Mouse (Mus musculus): Measurements from ENCODE around the gene Plin5. TPM values are rescaled to one million over a fixed set of nuclear protein-coding genes. Genes with fewer than 3 reads are reported as not detected.

Gene Plin5
- polyA plus RNA-seq, 1 experiment from 2014 or later = 0.27 TPM

DNA sequence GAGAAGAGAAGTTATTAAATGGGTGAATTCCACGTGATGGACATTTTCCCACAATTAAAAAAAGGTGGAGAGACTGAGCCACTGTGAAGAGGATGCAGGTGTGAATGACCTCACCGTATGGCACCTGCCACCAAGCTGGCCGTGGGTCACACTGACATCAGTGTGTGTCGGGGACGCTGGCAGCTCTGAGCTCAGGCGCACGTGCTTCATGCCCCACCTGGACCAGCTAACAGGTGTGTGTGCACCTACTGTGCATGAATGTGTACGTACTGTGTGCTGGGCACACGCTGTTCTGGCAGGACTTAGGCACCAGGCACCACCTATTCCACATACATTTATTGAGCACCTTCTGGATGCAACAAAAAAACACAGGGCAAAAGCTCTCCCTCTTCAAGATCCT is 27.1 kb upstream of the Plin5 start:
- ATAC-seq = no peak
- H3K9ac ChIP-seq = no peak overlapping the region
- peaks cover 87% of the 10 kb centered on the region for H3K27me3 ChIP-seq
- H3K27ac ChIP-seq = no peak overlapping the region
- WGBS = 72% methylated on average over 9 of the region's 9 CpGs
- no peaks in the 10 kb centered on the region for H3K9me3 ChIP-seq (replicated peaks)
- H3K36me3 ChIP-seq (ENCODE audit: poor library complexity, severe bottlenecking) = no peaks in the 10 kb centered on the region
- no peak overlapping the region for H3K4me2 ChIP-seq
- peaks cover 38% of the 10 kb centered on the region for H3K4me1 ChIP-seq
- H3K4me3 ChIP-seq = no peak overlapping the region

- H3K9me3 ChIP-seq (replicated peaks) = no peaks in the 10 kb centered on the region
- peak overlapping the region; percentile 66 for H3K4me2 ChIP-seq
- H3K36me3 ChIP-seq (ENCODE audit: poor library complexity, severe bottlenecking) = no peaks in the 10 kb centered on the region
- peaks cover 48% of the 10 kb centered on the region for H3K4me1 ChIP-seq
- peak overlapping the region; percentile 56 for H3K9ac ChIP-seq
- H3K4me3 ChIP-seq = peak overlapping the region; percentile 41
- ATAC-seq = peak; percentile 60
- under 1% methylated on average over 39 of the region's 47 CpGs for WGBS
- H3K27ac ChIP-seq = no peak overlapping the region
- peaks cover 85% of the 10 kb centered on the region for H3K27me3 ChIP-seq
Measured at GRCm38 (mm10) chr17:56141702-56142605, 24.6 kb upstream of the Plin5 start.

DNA sequence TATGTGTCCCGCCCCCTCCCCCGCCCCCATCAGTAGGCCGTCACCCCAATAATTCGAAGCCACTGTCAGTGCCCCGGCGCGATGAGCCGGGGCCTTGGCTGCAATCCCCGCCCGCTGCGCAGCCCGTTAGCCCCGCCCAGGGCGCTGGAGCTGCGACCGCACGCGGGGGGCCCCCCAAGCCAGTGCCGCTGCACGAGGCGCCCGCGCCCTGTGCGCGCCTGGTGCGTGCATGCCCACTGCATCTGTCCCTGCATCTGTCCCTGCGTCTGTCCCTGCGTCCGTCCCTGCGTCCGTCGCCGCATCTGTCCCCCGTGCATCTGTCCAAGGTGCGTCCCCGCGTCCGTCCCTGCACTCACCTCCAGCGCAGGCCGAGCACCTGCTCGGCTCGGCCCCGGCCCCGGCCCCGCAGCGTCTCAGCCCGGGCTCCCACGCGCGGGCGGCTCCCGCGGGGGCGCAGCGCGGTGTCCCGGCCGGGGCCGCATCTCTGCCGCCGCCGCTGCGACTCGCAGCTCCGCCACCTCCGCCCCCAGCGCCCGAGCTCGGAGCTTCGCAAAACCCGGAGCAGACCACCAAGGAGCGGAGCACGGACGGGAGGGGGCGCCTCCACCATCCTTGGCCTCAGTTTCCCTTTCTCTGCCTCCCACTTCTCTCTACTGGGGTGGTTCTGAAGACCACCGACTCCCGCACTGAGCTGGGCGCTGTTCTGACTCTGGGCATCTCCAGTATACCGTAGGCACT is 22.6 kb upstream of the Plin5 start, which contains the start of gene Sema6b:
Sema6b (minus strand) TSS at position 486 of the 738 bp plus-strand sequence.
- H3K4me3 ChIP-seq = peak within 1 kb of the TSS; percentile 79
- peak within 1 kb of the TSS; percentile 48; the same call in 1 of the 2 replicates for H3K27ac ChIP-seq
- peak within 1 kb of the TSS; percentile 94 for H3K4me2 ChIP-seq
- H3K36me3 ChIP-seq (ENCODE audit: poor library complexity, severe bottlenecking) = no peaks in the 10 kb centered on the region
- peak within 1 kb of the TSS; percentile 84 for H3K9ac ChIP-seq
- no peaks in the 10 kb centered on the region for H3K9me3 ChIP-seq (replicated peaks)
- peaks cover 43% of the 10 kb centered on the region for H3K4me1 ChIP-seq
- peaks cover 82% of the 10 kb centered on the region for H3K27me3 ChIP-seq
- WGBS = 1% methylated on average over 69 of the region's 79 CpGs
- peak; percentile 48 for ATAC-seq

- Histone ChIP-seq H3K9me3 (replicated peaks) (no peaks in the 10 kb centered on the region), H3K27me3 (peaks cover 77% of the 10 kb centered on the region), H3K4me2 (peak overlapping the region; percentile 94), H3K4me1 (peaks cover 49% of the 10 kb centered on the region), H3K4me3 (peak overlapping the region; percentile 79), H3K27ac (no peak overlapping the region; the same call in 1 of the 2 replicates), H3K36me3 (ENCODE audit: poor library complexity, severe bottlenecking) (no peaks in the 10 kb centered on the region), H3K9ac (peak overlapping the region; percentile 84)
- ATAC-seq = peak; percentile 34
- 7% methylated on average over 18 of the region's 21 CpGs for WGBS
Measured at GRCm38 (mm10) chr17:56139355-56139754, 22.0 kb upstream of the Plin5 start.

- peak overlapping the region; percentile 94 for H3K4me2 ChIP-seq
- peak overlapping the region; percentile 79 for H3K4me3 ChIP-seq
- 0 out of 2 replicates have a peak overlapping the region, but pooled peaks have one; percentile 27 for H3K9ac ChIP-seq
- no peaks in the 10 kb centered on the region for H3K9me3 ChIP-seq (replicated peaks)
- no peaks in the 10 kb centered on the region for H3K36me3 ChIP-seq (ENCODE audit: poor library complexity, severe bottlenecking)
- WGBS = 10% methylated on average over 25 of the region's 25 CpGs
- H3K27me3 ChIP-seq = peaks cover 70% of the 10 kb centered on the region
- peaks cover 55% of the 10 kb centered on the region for H3K4me1 ChIP-seq
- ATAC-seq = no peak
- no peak overlapping the region for H3K27ac ChIP-seq
Measured at GRCm38 (mm10) chr17:56137839-56138613, 20.6 kb upstream of the Plin5 start.

DNA sequence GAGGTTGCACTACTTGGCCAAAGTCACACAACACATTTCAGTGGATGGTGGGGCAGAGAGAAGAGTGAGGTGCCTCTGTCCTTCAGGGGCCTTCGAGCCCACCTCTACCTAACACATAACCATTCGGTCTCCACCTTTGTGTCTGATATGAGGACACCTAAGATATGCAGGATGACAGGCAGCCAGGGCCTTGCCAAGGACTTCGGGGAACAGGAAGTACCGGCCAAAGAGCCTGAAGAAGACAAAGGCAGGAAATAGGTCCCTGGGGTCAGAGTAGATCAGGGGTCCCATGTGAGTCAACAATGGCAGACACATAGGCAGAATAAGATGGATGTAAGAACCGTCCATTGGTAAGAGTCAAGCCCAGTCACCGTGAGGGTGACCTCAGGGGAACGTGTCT is 19.2 kb upstream of the Plin5 start:
- Histone ChIP-seq H3K4me2 (no peak overlapping the region), H3K9me3 (replicated peaks) (no peaks in the 10 kb centered on the region), H3K36me3 (ENCODE audit: poor library complexity, severe bottlenecking) (no peaks in the 10 kb centered on the region), H3K27me3 (peaks cover 59% of the 10 kb centered on the region), H3K9ac (no peak overlapping the region), H3K4me3 (no peak overlapping the region), H3K4me1 (peaks cover 43% of the 10 kb centered on the region), H3K27ac (no peak overlapping the region)
- WGBS = 87% methylated on average over 7 of the region's 7 CpGs
- ATAC-seq = no peak

DNA sequence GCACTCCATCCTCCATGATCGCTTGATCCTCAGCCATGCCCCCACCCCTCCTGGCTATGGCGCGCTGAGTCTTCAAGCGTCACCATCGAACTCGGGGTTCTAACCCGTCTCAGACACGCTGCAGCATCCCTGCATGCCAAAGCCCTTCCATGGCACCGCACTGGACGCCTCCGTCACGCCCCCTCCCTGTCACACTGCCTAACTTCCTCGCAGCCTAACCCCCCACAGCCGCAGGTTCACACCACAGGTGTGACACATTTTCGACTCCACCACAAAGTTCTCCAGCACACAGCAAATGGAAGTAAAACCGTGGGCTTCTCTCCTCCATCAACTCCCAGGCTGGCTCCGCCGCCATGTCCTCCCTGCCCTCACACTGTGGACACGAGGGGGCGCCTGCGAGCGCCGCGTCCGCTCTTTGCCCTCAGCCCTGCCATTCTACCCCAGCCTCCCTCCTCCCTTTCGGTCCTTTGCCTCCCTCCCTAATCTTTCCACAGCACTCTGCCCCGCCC is 17.1 kb upstream of the Plin5 start:
- Histone ChIP-seq H3K4me3 (peak overlapping the region; percentile 18; the same call in 1 of the 2 replicates), H3K27ac (no peak overlapping the region), H3K36me3 (ENCODE audit: poor library complexity, severe bottlenecking) (peaks cover 17% of the 10 kb centered on the region), H3K4me2 (peak overlapping the region; percentile 49), H3K27me3 (peaks cover 40% of the 10 kb centered on the region), H3K9ac (peak overlapping the region; percentile 7; the same call in 1 of the 2 replicates), H3K4me1 (peaks cover 31% of the 10 kb centered on the region), H3K9me3 (replicated peaks) (no peaks in the 10 kb centered on the region)
- WGBS = 2% methylated on average over 27 of the region's 27 CpGs
- ATAC-seq = peak; percentile 9; the same call in 1 of the 2 replicates

DNA sequence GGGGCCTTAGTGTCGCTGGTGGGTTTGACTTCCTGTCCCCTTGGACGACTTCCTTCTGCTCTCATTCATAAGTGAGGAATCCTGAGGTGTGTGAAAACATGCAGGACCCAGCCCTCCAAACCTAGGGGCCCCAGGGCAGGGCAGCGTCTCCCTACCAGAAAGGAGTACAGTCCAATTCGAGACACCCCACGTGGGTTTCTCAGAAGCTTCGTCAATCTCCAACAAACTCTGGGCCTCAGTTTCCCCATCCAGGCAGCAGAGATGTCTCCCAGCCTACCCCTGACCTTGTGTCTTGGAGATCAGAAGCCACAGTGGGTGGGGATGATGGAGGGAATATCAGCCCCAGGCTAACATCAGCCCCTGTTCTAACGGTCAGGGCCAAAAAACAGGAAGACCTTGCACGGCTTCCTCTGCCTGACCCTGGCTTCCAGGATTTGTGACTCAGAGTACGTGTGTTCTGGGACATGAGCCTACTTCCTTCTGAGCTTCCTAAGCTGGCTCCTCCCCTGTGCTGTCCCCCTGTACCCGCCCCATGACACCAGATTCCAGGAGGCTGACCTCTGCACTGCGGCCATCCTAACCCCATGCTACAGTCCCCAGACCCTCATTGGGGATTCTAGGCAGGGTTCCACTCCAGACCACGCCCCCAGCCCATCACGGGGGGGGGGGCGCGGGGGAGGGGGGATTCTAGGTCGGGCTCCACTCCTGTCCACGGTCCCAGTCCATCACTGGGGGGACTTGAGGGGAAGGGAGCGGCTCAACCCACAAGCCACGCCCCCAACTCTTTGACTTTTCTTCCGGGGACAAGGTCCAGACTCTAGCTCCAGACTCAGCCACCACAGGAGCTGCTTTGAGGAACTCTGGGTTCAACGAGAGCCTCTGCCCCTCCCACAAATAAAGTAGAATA is 16.3 kb upstream of the Plin5 start:
- Histone ChIP-seq H3K4me1 (peaks cover 24% of the 10 kb centered on the region), H3K27me3 (peaks cover 32% of the 10 kb centered on the region), H3K36me3 (ENCODE audit: poor library complexity, severe bottlenecking) (peaks cover 17% of the 10 kb centered on the region), H3K9me3 (replicated peaks) (no peaks in the 10 kb centered on the region), H3K27ac (no peak overlapping the region), H3K4me3 (peak overlapping the region; percentile 18; the same call in 1 of the 2 replicates), H3K9ac (peak overlapping the region; percentile 7; the same call in 1 of the 2 replicates), H3K4me2 (peak overlapping the region; percentile 49)
- 21% methylated on average over 21 of the region's 21 CpGs for WGBS
- ATAC-seq = 0 out of 2 replicates have a peak, but pooled peaks have one; percentile 7

GRCm38 (mm10) chr17:56132661-56133060 is 15.3 kb upstream of the Plin5 start:
- H3K9me3 ChIP-seq (replicated peaks) = no peaks in the 10 kb centered on the region
- no peak overlapping the region for H3K9ac ChIP-seq
- H3K36me3 ChIP-seq (ENCODE audit: poor library complexity, severe bottlenecking) = peaks cover 26% of the 10 kb centered on the region
- no peak for ATAC-seq
- H3K4me3 ChIP-seq = no peak overlapping the region
- peaks cover 14% of the 10 kb centered on the region for H3K4me1 ChIP-seq
- WGBS = 7% methylated on average over 14 of the region's 14 CpGs
- H3K27ac ChIP-seq = no peak overlapping the region
- H3K27me3 ChIP-seq = peaks cover 23% of the 10 kb centered on the region; the same call in 1 of the 2 replicates
- no peak overlapping the region for H3K4me2 ChIP-seq

- Histone ChIP-seq H3K36me3 (ENCODE audit: poor library complexity, severe bottlenecking) (peaks cover 34% of the 10 kb centered on the region), H3K4me3 (no peak overlapping the region), H3K27ac (no peak overlapping the region), H3K9ac (no peak overlapping the region), H3K27me3 (peaks cover 15% of the 10 kb centered on the region), H3K4me2 (no peak overlapping the region), H3K9me3 (replicated peaks) (no peaks in the 10 kb centered on the region), H3K4me1 (peaks cover 12% of the 10 kb centered on the region)
- WGBS = 39% methylated on average over 7 of the region's 7 CpGs
- ATAC-seq = peak; percentile 33; the same call in 1 of the 2 replicates
Measured at GRCm38 (mm10) chr17:56131814-56132213, 14.4 kb upstream of the Plin5 start.

Measured in forebrain, embryonic 13.5 days (tissue).